Mouse (Mus musculus) heart, embryonic 16.5 days (tissue): ENCODE measurements around the gene Gm42417. TPM values are rescaled to one million over a fixed set of nuclear protein-coding genes. Genes with fewer than 3 reads are reported as not detected.

Experiments used
- ATAC-seq: fragments of 200-750 bp; cut with Nextera tagmentation; replicated peaks from 2 replicates; pipeline ENCODE4 v1.8.0; 2017; ENCODE audit warnings: moderate number of reproducible peaks; ENCODE audit not compliant: insufficient read depth, low FRiP score; ENCODE audit errors: extremely low read depth
- H3K27ac ChIP-seq: fragments of 300-500 bp; sonication (generic); 2 replicates; pipeline ENCODE4 v1.5.1; 2014; ENCODE audit warnings: mild to moderate bottlenecking, low read length, control low read depth, moderate library complexity
- H3K27me3 ChIP-seq: fragments of 300-500 bp; sonication (generic); 2 replicates; pipeline ENCODE4 v1.6.1; 2014; ENCODE audit warnings: low read length, mixed read lengths; ENCODE audit not compliant: control insufficient read depth, insufficient read depth
- H3K36me3 ChIP-seq: fragments of 300-500 bp; sonication (generic); 2 replicates; pipeline ENCODE4 v1.6.1; 2014; ENCODE audit not compliant: control insufficient read depth, insufficient read depth
- H3K4me1 ChIP-seq: fragments of 300-500 bp; sonication (generic); 2 replicates; pipeline ENCODE4 v1.6.1; 2014; ENCODE audit warnings: low read length, mixed read lengths; ENCODE audit not compliant: control insufficient read depth, insufficient read depth
- H3K4me2 ChIP-seq: fragments of 300-500 bp; sonication (generic); 2 replicates; pipeline ENCODE4 v1.6.1; 2014; ENCODE audit warnings: low read depth, mild to moderate bottlenecking, control low read depth, low read length
- H3K4me3 ChIP-seq: fragments of 300-500 bp; sonication (generic); 2 replicates; pipeline ENCODE4 v1.5.1; 2014; ENCODE audit warnings: mild to moderate bottlenecking, control low read depth, low read length
- H3K9ac ChIP-seq: fragments of 300-500 bp; sonication (generic); 2 replicates; pipeline ENCODE4 v1.6.1; 2014; ENCODE audit warnings: low read length, control low read depth
- H3K9me3 ChIP-seq: fragments of 300-500 bp; sonication (generic); replicated peaks from 2 replicates; pipeline ENCODE4 v1.6.1; 2016; ENCODE audit warnings: low read length; ENCODE audit not compliant: control insufficient read depth
- WGBS: fragments of 180-500 bp; shearing (Covaris S2); extraction: QIAGEN DNeasy Blood & Tissue Kit; methylation state at CpG from one replicate; pipeline ENCODE4 v1.1.7; 2014; 5-methylcytosine and 5-hydroxymethylcytosine counted together
- microRNA-seq: library from miRNA; unstranded; fragments of <30 nt; microRNA quantifications from one replicate; pipeline ENCODE4, GENCODE M21; 2017
- polyA plus RNA-seq: library from polyadenylated mRNA; unstranded; fragments of >200 nt; fragmentation: Nextera tagmentation; extraction: Ambion mirVana; gene quantifications from 2 replicates; pipeline ENCODE4 v1.2.1, GENCODE M21; 2015

Gm42417 gene
- polyA plus RNA-seq, 1 experiment from 2014 or later: not detected

- Histone ChIP-seq H3K4me3 (no peak overlapping the region), H3K36me3 (no peaks in the 10 kb centered on the region), H3K27me3 (no peaks in the 10 kb centered on the region), H3K27ac (no peak overlapping the region), H3K9ac (no peak overlapping the region), H3K4me1 (no peaks in the 10 kb centered on the region), H3K9me3 (no peaks in the 10 kb centered on the region), H3K4me2 (no peak overlapping the region)
- no peak for ATAC-seq
- 61% methylated on average over 7 of the region's 7 CpGs for WGBS
These were observed 54.1 kb downstream of the Gm42417 start for GRCm38 (mm10) chr1:36485080-36485479.

DNA sequence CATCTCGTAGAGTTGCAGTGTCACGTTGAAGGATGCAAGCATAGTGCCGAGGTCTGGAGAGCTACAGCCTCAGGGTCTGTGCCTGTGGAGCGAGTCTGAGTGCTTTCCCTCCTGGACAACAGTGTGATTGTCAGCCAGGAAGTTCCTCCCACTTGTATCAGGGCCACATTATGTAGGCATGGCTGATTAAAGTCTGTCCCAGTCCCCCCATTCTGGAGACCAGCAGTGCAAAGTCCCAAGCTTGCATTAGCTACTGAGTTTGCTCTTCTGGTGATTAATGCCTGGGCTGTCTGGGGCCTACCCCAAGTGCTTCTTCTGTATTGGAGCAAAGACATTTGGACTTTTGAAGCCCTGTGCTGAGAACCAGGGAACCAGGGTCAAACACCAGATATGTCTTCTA is 55.4 kb downstream of the Gm42417 start:
- Histone ChIP-seq H3K4me3 (no peak overlapping the region), H3K36me3 (no peaks in the 10 kb centered on the region), H3K27me3 (no peaks in the 10 kb centered on the region), H3K9ac (no peak overlapping the region), H3K4me1 (no peaks in the 10 kb centered on the region), H3K9me3 (no peaks in the 10 kb centered on the region), H3K27ac (no peak overlapping the region), H3K4me2 (no peak overlapping the region)
- ATAC-seq: no peak
- WGBS: 64% methylated on average over 4 of the region's 4 CpGs

Small RNA genes within 50 kb of the gene (microRNA-seq; reads per million reads assigned to microRNA genes)
- gene Gm47280: not detected

Other genes starting within 250 kb of the Gm42417 start
- gene Arid5a, start 231.7 kb downstream of the Gm42417 start, polyA plus RNA-seq: 14.2 and 17.1 TPM in 2 replicates
- 43.6 and 46.2 TPM in 2 replicates for gene Kansl3, start 170.2 kb downstream of the Gm42417 start, polyA plus RNA-seq
- 1.0 and 1.2 TPM in 2 replicates for gene Fer1l5, start 167.1 kb downstream of the Gm42417 start, polyA plus RNA-seq
- 47.3 and 50.1 TPM in 2 replicates for gene Lman2l, start 94.2 kb downstream of the Gm42417 start, polyA plus RNA-seq
- 6.6 and 6.9 TPM in 2 replicates for gene Cnnm4, start 67.8 kb downstream of the Gm42417 start, polyA plus RNA-seq
- 1.8 and 2.4 TPM in 2 replicates for gene Cnnm3, start 27.6 kb downstream of the Gm42417 start, polyA plus RNA-seq
- 30.2 and 32.7 TPM in 2 replicates for gene Ankrd23, start 2.5 kb downstream of the Gm42417 start, polyA plus RNA-seq
- gene Ankrd39, start 8.0 kb upstream of the Gm42417 start, polyA plus RNA-seq: 31.1 and 32.5 TPM in 2 replicates
- 7.8 and 8.8 TPM in 2 replicates for gene Sema4c, start 18.9 kb upstream of the Gm42417 start, polyA plus RNA-seq
- gene Fam178b, start 143.8 kb upstream of the Gm42417 start, polyA plus RNA-seq: 0.62 and 1.6 TPM in 2 replicates
- 1,342 and 1,400 TPM in 2 replicates for gene Cox5b, start 152.0 kb upstream of the Gm42417 start, polyA plus RNA-seq
- gene 4933424G06Rik, start 170.7 kb upstream of the Gm42417 start, polyA plus RNA-seq: not detected in 2 replicates
- 85.2 and 96.6 TPM in 2 replicates for gene Actr1b, start 175.0 kb upstream of the Gm42417 start, polyA plus RNA-seq
- gene Zap70, start 222.4 kb upstream of the Gm42417 start, polyA plus RNA-seq: 2.8 and 9.0 TPM in 2 replicates